23 mouse cellular contexts compared by ENCODE assay signal in genomic region chr8:6139171-6139570, GRCm38 (mm10).
DNase-seq lines count a peak whose midpoint lies in the region; ATAC-seq and TF ChIP-seq lines count a peak whose summit lies in the region.
"Had no signal": no experiment of that assay in that cellular context is flagged by ENCODE, and none has a peak within 500 bp of the region (broad histone marks: within the 10 kb centered on the region; RNA-seq: fewer than 3 reads in every experiment).

No protein-coding gene starts in this region.

- H3K9ac ChIP-seq in hindbrain, embryonic 11.5 days (ENCODE audit: low read depth, low read length), result no peak overlapping the region
- H3K9ac ChIP-seq in hindbrain, postnatal 0 days (replicated peaks; ENCODE audit: low read length), result no peak overlapping the region
- H3K9ac ChIP-seq in liver, embryonic 12.5 days, result no peak overlapping the region
- H3K9ac ChIP-seq: embryonic facial prominence, embryonic 13.5 days; forebrain, embryonic 15.5 days; heart, embryonic 13.5 days; hindbrain, embryonic 12.5 days had no signal

- no peaks in the 10 kb centered on the region for H3K36me3 ChIP-seq in hindbrain, embryonic 11.5 days (ENCODE audit: control insufficient read depth, insufficient read depth, low read length)
- no peaks in the 10 kb centered on the region for H3K36me3 ChIP-seq in hindbrain, postnatal 0 days (ENCODE audit: insufficient read depth, low read length)
- no peaks in the 10 kb centered on the region for H3K36me3 ChIP-seq in liver, embryonic 12.5 days
- H3K36me3 ChIP-seq: embryonic facial prominence, embryonic 13.5 days; forebrain, embryonic 15.5 days; G1E; heart, embryonic 13.5 days; hindbrain, embryonic 12.5 days had no signal

- ATAC-seq in cerebellum, adult (ENCODE audit: insufficient number of reproducible peaks, low FRiP score, low TSS enrichment), result no peak
- ATAC-seq in hindbrain, embryonic 11.5 days (ENCODE audit: low FRiP score), result no peak
- ATAC-seq in hindbrain, postnatal 0 days, result no peak
- no peak for ATAC-seq in liver, embryonic 12.5 days
- ATAC-seq: CD4-positive, CD25-positive, alpha-beta regulatory T cell, adult 4 months; forebrain, embryonic 15.5 days; hindbrain, embryonic 16.5 days had no signal

- no peak overlapping the region for H3K27ac ChIP-seq in hindbrain, embryonic 11.5 days (ENCODE audit: low read depth, low read length)
- H3K27ac ChIP-seq in hindbrain, postnatal 0 days, result no peak overlapping the region
- no peak overlapping the region for H3K27ac ChIP-seq in liver, embryonic 12.5 days
- H3K27ac ChIP-seq: embryonic facial prominence, embryonic 13.5 days; forebrain, embryonic 15.5 days; heart, embryonic 13.5 days; hindbrain, embryonic 12.5 days had no signal

- peak; percentile 14 to 22 for DNase-seq in cerebellum, postnatal 10 days
- DNase-seq in hindbrain, embryonic 11.5 days (ENCODE audit: low spot score), result peak; percentile 14
- DNase-seq in hindbrain, postnatal 0 days (ENCODE audit: low spot score), result no peak
- DNase-seq in embryo, embryonic 9.5 days (ENCODE audit: extremely low spot score), result peak; percentile 9
- peak; percentile 69 for DNase-seq in retina, postnatal 1 day
- DNase-seq in layer of hippocampus, postnatal 25 days (ENCODE audit: extremely low spot score in 1 of 2, low spot score in 1 of 2), result no peak
- DNase-seq: adrenal gland, adult 8-10 months; adrenal gland, postnatal 36 days; B cell, adult 2 months; cerebellum, adult 11-12 months; cerebellum, adult 9-10 months; gastrocnemius, postnatal 36 days; heart, adult 11 months; heart, postnatal 36 days had no signal

- WGBS in hindbrain, embryonic 11.5 days, result 38% methylated on average over 4 of the region's 4 CpGs
- 38% methylated on average over 4 of the region's 4 CpGs for WGBS in hindbrain, postnatal 0 days
- 44% methylated on average over 4 of the region's 4 CpGs for WGBS in liver, embryonic 12.5 days (ENCODE audit: insufficient replicate concordance)

- no peak overlapping the region for H3K4me2 ChIP-seq in hindbrain, embryonic 11.5 days (replicated peaks; ENCODE audit: low read depth, low read length)
- no peak overlapping the region for H3K4me2 ChIP-seq in hindbrain, postnatal 0 days (ENCODE audit: low read depth, low read length)
- no peak overlapping the region for H3K4me2 ChIP-seq in liver, embryonic 12.5 days
- H3K4me2 ChIP-seq: embryonic facial prominence, embryonic 13.5 days; forebrain, embryonic 15.5 days; heart, embryonic 13.5 days; hindbrain, embryonic 12.5 days had no signal

- TF ChIP-seq CTCF in hindbrain, postnatal 0 days (IDR thresholded peaks at IDR 0.05; ENCODE audit: low read depth), result no peak

- no peak overlapping the region for H3K4me3 ChIP-seq in hindbrain, embryonic 11.5 days (ENCODE audit: low read depth, low read length)
- H3K4me3 ChIP-seq in hindbrain, postnatal 0 days (ENCODE audit: low read length), result no peak overlapping the region
- H3K4me3 ChIP-seq in liver, embryonic 12.5 days, result no peak overlapping the region
- H3K4me3 ChIP-seq: embryonic facial prominence, embryonic 13.5 days; forebrain, embryonic 15.5 days; heart, embryonic 13.5 days; hindbrain, embryonic 12.5 days had no signal

- no peaks in the 10 kb centered on the region for H3K27me3 ChIP-seq in hindbrain, embryonic 11.5 days (ENCODE audit: control insufficient read depth, insufficient read depth, low read length)
- no peaks in the 10 kb centered on the region for H3K27me3 ChIP-seq in hindbrain, postnatal 0 days (ENCODE audit: insufficient read depth, low read length)
- H3K27me3 ChIP-seq in liver, embryonic 12.5 days (replicated peaks), result no peaks in the 10 kb centered on the region
- H3K27me3 ChIP-seq: embryonic facial prominence, embryonic 13.5 days; forebrain, embryonic 15.5 days; heart, embryonic 13.5 days; hindbrain, embryonic 12.5 days had no signal

- H3K9me3 ChIP-seq in hindbrain, embryonic 11.5 days (ENCODE audit: control insufficient read depth, low read length), result no peaks in the 10 kb centered on the region
- no peaks in the 10 kb centered on the region for H3K9me3 ChIP-seq in hindbrain, postnatal 0 days (ENCODE audit: low read length)
- H3K9me3 ChIP-seq in liver, embryonic 12.5 days (replicated peaks), result no peaks in the 10 kb centered on the region
- H3K9me3 ChIP-seq: embryonic facial prominence, embryonic 13.5 days; forebrain, embryonic 15.5 days; G1E; heart, embryonic 13.5 days; hindbrain, embryonic 12.5 days had no signal

- no peaks in the 10 kb centered on the region for H3K4me1 ChIP-seq in hindbrain, embryonic 11.5 days (replicated peaks; ENCODE audit: control insufficient read depth, insufficient read depth, low read length)
- no peaks in the 10 kb centered on the region for H3K4me1 ChIP-seq in hindbrain, postnatal 0 days (ENCODE audit: insufficient read depth, low read length)
- no peaks in the 10 kb centered on the region for H3K4me1 ChIP-seq in liver, embryonic 12.5 days
- H3K4me1 ChIP-seq: embryonic facial prominence, embryonic 13.5 days; forebrain, embryonic 15.5 days; hindbrain, embryonic 12.5 days had no signal

Comparison
In these comparisons a context has a peak if more than half of its experiments do, and no peak if none do; other contexts are left out.
1. DNase-seq: peak in cerebellum, postnatal 10 days (2 of 2), hindbrain, embryonic 11.5 days (single experiment), embryo, embryonic 9.5 days (single experiment) and retina, postnatal 1 day (single experiment); none in hindbrain, postnatal 0 days (single experiment) and layer of hippocampus, postnatal 25 days (0 of 2).